In genomic region chr4:120666358-120667024, GRCm38 (mm10) we compare ENCODE assay signal across 8 mouse cellular contexts. TPM values are rescaled to one million over a fixed set of nuclear protein-coding genes. Genes with fewer than 3 reads are reported as not detected.
DNase-seq lines count a peak whose midpoint lies in the region; ATAC-seq lines count a peak whose summit lies in the region.

Cited4 (plus strand) TSS chr4:120666572.

- peaks cover 27% of the 10 kb centered on the region for H3K4me1 ChIP-seq in hindbrain, embryonic 10.5 days (replicated peaks)
- peaks cover 15% of the 10 kb centered on the region for H3K4me1 ChIP-seq in lung, embryonic 15.5 days

- DNase-seq in Muller cell, postnatal 12 days (ENCODE audit: inconsistent ontology term): peak; percentile 95
- peak; percentile 86 to 87 for DNase-seq in cerebellum, postnatal 10 days
- DNase-seq in frontal cortex, adult 2 months (ENCODE audit: extremely low spot score in 1 of 2, low spot score in 1 of 2): peak; percentile 76 to 88
- DNase-seq in hindbrain, embryonic 10.5 days (ENCODE audit: low spot score): peak; percentile 92
- DNase-seq in layer of hippocampus, adult 9-10 months (ENCODE audit: low spot score): peak; percentile 45
- DNase-seq in ovary, postnatal 10 days (ENCODE audit: low spot score): peak; percentile 65
- peak; percentile 91 for DNase-seq in thymus, postnatal 0 days (ENCODE audit: low spot score)

- no peaks in the 10 kb centered on the region for H3K9me3 ChIP-seq in hindbrain, embryonic 10.5 days
- H3K9me3 ChIP-seq in lung, embryonic 15.5 days: no peaks in the 10 kb centered on the region

- under 1% methylated on average over 48 of the region's 50 CpGs for whole genome bisulfite sequencing in hindbrain, embryonic 10.5 days
- under 1% methylated on average over 50 of the region's 50 CpGs for WGBS in lung, embryonic 15.5 days

- ATAC-seq in lung, embryonic 15.5 days (ENCODE audit: borderline replicate concordance, extremely low read depth, low FRiP score, low TSS enrichment): peak; percentile 85

- H3K4me3 ChIP-seq in hindbrain, embryonic 10.5 days: peak within 1 kb of the TSS; percentile 74
- H3K4me3 ChIP-seq in lung, embryonic 15.5 days: peak within 1 kb of the TSS; percentile 53

- H3K36me3 ChIP-seq in hindbrain, embryonic 10.5 days: no peaks in the 10 kb centered on the region
- H3K36me3 ChIP-seq in lung, embryonic 15.5 days: no peaks in the 10 kb centered on the region

- peak within 1 kb of the TSS; percentile 47 for H3K9ac ChIP-seq in lung, embryonic 15.5 days

- H3K27ac ChIP-seq in hindbrain, embryonic 10.5 days: peak within 1 kb of the TSS; percentile 83
- no peak within 1 kb of the TSS for H3K27ac ChIP-seq in lung, embryonic 15.5 days

- H3K4me2 ChIP-seq in lung, embryonic 15.5 days: peak within 1 kb of the TSS; percentile 100

- peaks cover 56% of the 10 kb centered on the region for H3K27me3 ChIP-seq in hindbrain, embryonic 10.5 days (ENCODE audit: insufficient read depth, poor library complexity, severe bottlenecking)
- peaks cover 29% of the 10 kb centered on the region for H3K27me3 ChIP-seq in lung, embryonic 15.5 days

RNA-seq across cellular contexts. Expression of gene Cited4, which starts in this region (rescaled TPM):
- polyA plus RNA-seq in frontal cortex, adult 2 months (2012; rRNA removed): 9.2 and 14.8 TPM in 2 replicates
- polyA plus RNA-seq in hindbrain, embryonic 10.5 days (2016; fragmentation: Nextera tagmentation; extraction: Ambion mirVana): 16.5 and 17.3 TPM in 2 replicates
- polyA plus RNA-seq in lung, embryonic 15.5 days (2015; fragmentation: Nextera tagmentation; extraction: Ambion mirVana): 2.1 and 2.5 TPM in 2 replicates
- polyA plus RNA-seq in thymus, postnatal 0 days (2015; fragmentation: Nextera tagmentation; extraction: Ambion mirVana): 3.8 and 4.1 TPM in 2 replicates

Comparison
In these comparisons a context has a peak if more than half of its experiments do, and no peak if none do; other contexts are left out.
1. DNase-seq: peak in every context shown above with its lines; median percentile 95 in Muller cell, postnatal 12 days; 92 in hindbrain, embryonic 10.5 days; 91 in thymus, postnatal 0 days; 86 in cerebellum, postnatal 10 days; 82 in frontal cortex, adult 2 months; 65 in ovary, postnatal 10 days; 45 in layer of hippocampus, adult 9-10 months.